Mouse (Mus musculus) left cerebral cortex, adult 9 months (tissue): ENCODE measurements at regions not wholly inside any gene's neighbourhood (a gene's known extent, or its start where the extent isn't known, plus 50 kb on each side); places are given as distances from the start of the nearest gene placed in this dataset.

Experiments used
- DNase-seq, 2 experiments: peaks; one replicate each; pipeline ENCODE4 v3.0.0; 2022; ENCODE audit warnings: low spot score in 2 of 2

- DNase-seq, result peak in 1 of 2 experiments; percentile 28
Observed at GRCm38 (mm10) chr15:69766743-69767142, 3266.0 kb upstream of the Lrrc6 start.

DNA sequence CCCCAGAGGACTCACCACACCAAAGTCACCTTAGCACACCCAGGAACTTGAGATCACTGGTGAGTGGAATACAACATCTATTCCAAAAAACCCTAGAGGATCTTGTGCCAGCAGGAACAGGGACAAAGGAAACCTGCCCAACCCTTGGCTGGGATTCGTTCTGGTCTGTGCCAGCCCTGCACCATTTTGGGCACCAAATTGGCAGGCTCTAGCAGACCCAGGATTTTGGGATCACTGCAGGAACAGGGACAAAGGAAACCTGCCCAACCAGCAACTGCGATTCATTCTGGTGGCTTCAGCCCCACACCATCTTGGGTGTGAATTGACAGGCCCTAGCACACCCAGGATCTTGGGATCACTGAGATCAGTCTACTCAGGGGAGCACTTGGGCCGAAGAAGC, 3251.9 kb upstream of the Lrrc6 start:
- no peak for DNase-seq

DNA sequence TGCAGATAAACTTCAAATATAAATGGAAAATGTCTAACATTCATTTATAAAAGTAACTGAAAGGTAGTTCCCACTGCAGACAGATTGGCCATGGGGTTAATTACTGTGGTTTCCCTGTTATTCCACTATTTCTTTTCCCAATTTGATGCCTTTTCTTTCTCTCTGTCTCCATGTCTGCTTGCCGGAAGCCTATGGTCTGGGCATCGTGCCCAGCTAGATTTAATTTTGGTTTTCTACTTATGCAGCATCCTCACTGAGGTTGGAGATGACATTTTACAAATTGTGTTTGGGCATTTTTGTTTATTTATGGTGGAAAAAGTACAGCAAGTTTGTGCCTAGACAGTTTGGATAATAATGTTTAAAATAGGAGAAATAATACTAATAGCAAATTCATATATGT, 3214.0 kb upstream of the Lrrc6 start:
- peak; percentile 15 to 69 for DNase-seq

- no peak for DNase-seq
Observed at GRCm38 (mm10) chr15:69713900-69714299, 3213.2 kb upstream of the Lrrc6 start.

- DNase-seq, result peak; percentile 22 to 58
Observed at GRCm38 (mm10) chr15:69695639-69696205, 3195.0 kb upstream of the Lrrc6 start.

DNA sequence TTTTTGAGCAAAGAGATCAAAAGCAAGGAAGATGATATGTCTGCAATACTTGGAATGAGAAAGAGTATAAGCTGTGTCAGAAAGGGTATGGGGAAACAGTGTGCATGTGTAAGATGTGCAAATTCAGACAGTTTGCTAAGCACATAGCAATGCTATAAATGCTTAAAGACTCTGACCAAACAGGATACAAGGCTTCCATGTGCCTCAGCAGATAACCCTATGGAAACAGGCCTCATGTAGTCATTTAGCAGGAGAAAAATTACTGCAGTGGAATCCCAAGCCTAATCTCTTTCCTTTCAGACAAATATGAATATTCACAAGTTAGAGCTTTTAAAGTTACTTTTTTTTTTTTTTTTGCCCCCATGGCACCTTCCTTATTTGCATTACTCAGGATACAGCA, 3189.8 kb upstream of the Lrrc6 start:
- no peak for DNase-seq
